Mouse (Mus musculus) E14TG2a.4 (cell line): ENCODE measurements at regions not wholly inside any gene's neighbourhood (a gene's known extent, or its start where the extent isn't known, plus 50 kb on each side); places are given as distances from the start of the nearest gene placed in this dataset.

ENCODE experiments used
- CTCF ChIP-seq: conservative IDR thresholded peaks from 2 replicates; pipeline ENCODE4 v1.5.1; 2014; ENCODE audit warnings: low read length
- NANOG ChIP-seq: IDR thresholded peaks from 2 replicates; pipeline ENCODE4 v1.6.1; 2014; ENCODE audit warnings: borderline replicate concordance, low read length, mixed read lengths

GRCm38 (mm10) chr1:67428398-67428797 is 305.6 kb downstream of the Cps1 start:
- no peak for TF ChIP-seq CTCF
- TF ChIP-seq NANOG = no peak
